Mouse (Mus musculus) midbrain, embryonic 11.5 days (tissue): ENCODE data around the gene Traf7. TPM values are rescaled to one million over a fixed set of nuclear protein-coding genes. Genes with fewer than 3 reads are reported as not detected.

Experiments
- ATAC-seq: fragments of 200-750 bp; cut with Nextera tagmentation; 2 replicates; pipeline ENCODE4 v1.8.0; 2017; ENCODE audit warnings: moderate TSS enrichment, moderate library complexity; ENCODE audit not compliant: low FRiP score
- DNase-seq: peaks from one replicate; pipeline ENCODE4 v3.0.0; 2015; ENCODE audit warnings: low spot score; ENCODE audit errors: missing footprints
- H3K27ac ChIP-seq: fragments of 300-500 bp; sonication (generic); 2 replicates; pipeline ENCODE4 v1.5.1; 2014; ENCODE audit warnings: low read depth, low read length
- H3K27me3 ChIP-seq: fragments of 300-500 bp; sonication (generic); 2 replicates; pipeline ENCODE4 v1.6.1; 2014; ENCODE audit warnings: mild to moderate bottlenecking, low read length, moderate library complexity, mixed read lengths; ENCODE audit not compliant: control insufficient read depth, insufficient read depth
- H3K36me3 ChIP-seq: fragments of 300-500 bp; sonication (generic); 2 replicates; pipeline ENCODE4 v1.6.1; 2014; ENCODE audit warnings: mild to moderate bottlenecking, low read length, moderate library complexity, mixed read lengths; ENCODE audit not compliant: control insufficient read depth, insufficient read depth
- H3K4me1 ChIP-seq: fragments of 300-500 bp; sonication (generic); 2 replicates; pipeline ENCODE4 v1.6.1; 2014; ENCODE audit warnings: low read length; ENCODE audit not compliant: control insufficient read depth, insufficient read depth
- H3K4me2 ChIP-seq: fragments of 300-500 bp; sonication (generic); 2 replicates; pipeline ENCODE4 v1.6.1; 2014; ENCODE audit warnings: mild to moderate bottlenecking, moderate library complexity
- H3K4me3 ChIP-seq: fragments of 300-500 bp; sonication (generic); 2 replicates; pipeline ENCODE4 v1.5.1; 2014; ENCODE audit warnings: low read depth, low read length
- H3K9ac ChIP-seq: fragments of 300-500 bp; sonication (generic); 2 replicates; pipeline ENCODE4 v1.6.1; 2014; ENCODE audit warnings: low read length
- H3K9me3 ChIP-seq: fragments of 300-500 bp; sonication (generic); 2 replicates; pipeline ENCODE4 v1.6.1; 2016; ENCODE audit warnings: low read length; ENCODE audit not compliant: control insufficient read depth
- WGBS: fragments of 180-500 bp; shearing (Covaris S2); extraction: QIAGEN DNeasy Blood & Tissue Kit; methylation state at CpG from one replicate; pipeline ENCODE4 v1.1.7; 2014; 5-methylcytosine and 5-hydroxymethylcytosine counted together
- polyA plus RNA-seq: library from polyadenylated mRNA; unstranded; fragments of >200 nt; fragmentation: Nextera tagmentation; extraction: Ambion mirVana; gene quantifications from 2 replicates; pipeline ENCODE4 v1.2.1, GENCODE M21; 2014

Gene Traf7
- polyA plus RNA-seq, 1 experiment from 2014 or later: 80.8 TPM

GRCm38 (mm10) chr17:24534160-24534718 is 6.5 kb upstream of the Traf7 start, which contains the start of gene Rab26:
Gene Rab26 (minus strand): TSS chr17:24534210.
- Histone ChIP-seq H3K27me3 (no peaks in the 10 kb centered on the region), H3K4me2 (peak within 1 kb of the TSS; percentile 54), H3K27ac (no peak within 1 kb of the TSS), H3K9me3 (no peaks in the 10 kb centered on the region), H3K9ac (peak within 1 kb of the TSS; percentile 46), H3K36me3 (no peaks in the 10 kb centered on the region), H3K4me3 (peak within 1 kb of the TSS; percentile 29), H3K4me1 (peaks cover 22% of the 10 kb centered on the region)
- no peak for ATAC-seq
- WGBS: 90% methylated on average over 8 of the region's 8 CpGs
- no peak for DNase-seq

GRCm38 (mm10) chr17:24533099-24533992 is 5.6 kb upstream of the Traf7 start:
- H3K9ac ChIP-seq: peak overlapping the region; percentile 46
- H3K36me3 ChIP-seq: no peaks in the 10 kb centered on the region
- WGBS: 5% methylated on average over 53 of the region's 53 CpGs
- H3K4me1 ChIP-seq: peaks cover 28% of the 10 kb centered on the region
- no peaks in the 10 kb centered on the region for H3K9me3 ChIP-seq
- peak overlapping the region; percentile 29 for H3K4me3 ChIP-seq
- H3K4me2 ChIP-seq: peak overlapping the region; percentile 54
- ATAC-seq (peak; percentile 67), DNase-seq (peak; percentile 95)
- no peak overlapping the region for H3K27ac ChIP-seq
- H3K27me3 ChIP-seq: no peaks in the 10 kb centered on the region

- no peak for DNase-seq
- ATAC-seq: no peak
- H3K4me3 ChIP-seq: no peak overlapping the region
- no peaks in the 10 kb centered on the region for H3K9me3 ChIP-seq
- no peak overlapping the region for H3K9ac ChIP-seq
- H3K27ac ChIP-seq: no peak overlapping the region
- WGBS: 70% methylated on average over 7 of the region's 7 CpGs
- H3K27me3 ChIP-seq: no peaks in the 10 kb centered on the region
- H3K4me1 ChIP-seq: peaks cover 29% of the 10 kb centered on the region
- no peak overlapping the region for H3K4me2 ChIP-seq
- H3K36me3 ChIP-seq: no peaks in the 10 kb centered on the region
These were observed 4.3 kb upstream of the Traf7 start for GRCm38 (mm10) chr17:24532045-24532444.

GRCm38 (mm10) chr17:24531064-24531463 is 3.3 kb upstream of the Traf7 start:
- Histone ChIP-seq H3K9me3 (no peaks in the 10 kb centered on the region), H3K9ac (no peak overlapping the region), H3K27me3 (no peaks in the 10 kb centered on the region), H3K4me1 (peaks cover 34% of the 10 kb centered on the region), H3K4me3 (no peak overlapping the region), H3K27ac (no peak overlapping the region), H3K36me3 (no peaks in the 10 kb centered on the region), H3K4me2 (no peak overlapping the region)
- WGBS: 67% methylated on average over 3 of the region's 3 CpGs
- DNase-seq (no peak), ATAC-seq (no peak)

GRCm38 (mm10) chr17:24530361-24531050 is 2.8 kb upstream of the Traf7 start:
- Histone ChIP-seq H3K4me3 (no peak overlapping the region; the same call in 1 of the 2 replicates), H3K9me3 (no peaks in the 10 kb centered on the region), H3K4me2 (peak overlapping the region; percentile 91; the same call in 1 of the 2 replicates), H3K27ac (no peak overlapping the region), H3K9ac (peak overlapping the region; percentile 79; the same call in 1 of the 2 replicates), H3K4me1 (peaks cover 34% of the 10 kb centered on the region), H3K36me3 (no peaks in the 10 kb centered on the region), H3K27me3 (no peaks in the 10 kb centered on the region)
- ATAC-seq (no peak), DNase-seq (no peak)
- WGBS: 24% methylated on average over 8 of the region's 8 CpGs

GRCm38 (mm10) chr17:24529883-24530282 is 2.1 kb upstream of the Traf7 start:
- Histone ChIP-seq H3K4me1 (peaks cover 34% of the 10 kb centered on the region), H3K27ac (no peak overlapping the region), H3K4me2 (peak overlapping the region; percentile 91), H3K9me3 (no peaks in the 10 kb centered on the region), H3K27me3 (no peaks in the 10 kb centered on the region), H3K4me3 (peak overlapping the region; percentile 61), H3K36me3 (no peaks in the 10 kb centered on the region), H3K9ac (peak overlapping the region; percentile 79)
- WGBS: 27% methylated on average over 5 of the region's 5 CpGs
- DNase-seq (no peak), ATAC-seq (no peak)

- peak overlapping the region; percentile 55; the same call in 1 of the 2 replicates for H3K27ac ChIP-seq
- H3K4me2 ChIP-seq: peak overlapping the region; percentile 91
- H3K27me3 ChIP-seq: no peaks in the 10 kb centered on the region
- H3K9ac ChIP-seq: peak overlapping the region; percentile 79
- H3K36me3 ChIP-seq: no peaks in the 10 kb centered on the region
- WGBS: 0% methylated on average over 4 of the region's 4 CpGs
- H3K4me1 ChIP-seq: peaks cover 34% of the 10 kb centered on the region
- peak; percentile 98 for DNase-seq
- peak overlapping the region; percentile 61 for H3K4me3 ChIP-seq
- no peaks in the 10 kb centered on the region for H3K9me3 ChIP-seq
- peak; percentile 17; the same call in 1 of the 2 replicates for ATAC-seq
These were observed 1.3 kb upstream of the Traf7 start for GRCm38 (mm10) chr17:24529007-24529451.

GRCm38 (mm10) chr17:24528560-24528918 is 801 bp upstream of the Traf7 start:
- H3K4me2 ChIP-seq: peak overlapping the region; percentile 91
- under 1% methylated on average over 8 of the region's 8 CpGs for WGBS
- H3K4me1 ChIP-seq: peaks cover 34% of the 10 kb centered on the region
- ATAC-seq: no peak
- no peaks in the 10 kb centered on the region for H3K9me3 ChIP-seq
- H3K36me3 ChIP-seq: no peaks in the 10 kb centered on the region
- peak; percentile 87 for DNase-seq
- H3K27ac ChIP-seq: peak overlapping the region; percentile 55
- peak overlapping the region; percentile 79 for H3K9ac ChIP-seq
- peak overlapping the region; percentile 61 for H3K4me3 ChIP-seq
- H3K27me3 ChIP-seq: no peaks in the 10 kb centered on the region
